Mouse (Mus musculus): ENCODE results near the gene Polr2g. TPM values are rescaled to one million over a fixed set of nuclear protein-coding genes. Genes with fewer than 3 reads are reported as not detected.

The Polr2g gene
- polyA plus RNA-seq, 1 experiment: 13.5 TPM

DNA sequence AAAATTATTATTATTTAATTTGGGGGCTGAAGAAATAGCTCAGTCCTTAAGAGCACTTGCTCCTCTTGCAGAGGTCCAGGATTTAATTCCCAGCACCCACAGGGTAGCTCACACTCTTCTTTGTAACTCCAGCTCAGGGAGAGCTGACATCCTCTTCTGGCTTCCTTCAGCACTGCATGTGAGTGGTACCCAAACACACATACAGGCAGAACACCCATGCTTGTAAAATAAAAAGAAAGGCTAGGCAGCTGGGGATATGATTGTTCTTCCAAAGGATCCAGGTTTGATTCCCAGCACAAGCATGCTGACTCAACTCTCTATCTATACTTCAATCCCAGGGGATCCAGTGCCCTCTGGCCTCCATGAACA, 554 bp upstream of the Polr2g start:
- H3K4me1 ChIP-seq (ENCODE audit: control insufficient read depth, insufficient read depth, insufficient read length, low read length): peaks cover 5% of the 10 kb centered on the region; the same call in 1 of the 2 replicates
- H3K4me3 ChIP-seq (ENCODE audit: low read depth, low read length): no peak overlapping the region
- H3K27me3 ChIP-seq (ENCODE audit: control insufficient read depth, insufficient read depth, low read length): no peaks in the 10 kb centered on the region
- no peak overlapping the region for H3K27ac ChIP-seq (ENCODE audit: insufficient read depth, low read depth, low read length)
- TF ChIP-seq POLR2A (IDR thresholded peaks at IDR 0.05; ENCODE audit: low read depth, low read length): no peak
- no peak for TF ChIP-seq CTCF (IDR thresholded peaks at IDR 0.05; ENCODE audit: extremely low read depth, insufficient read length, insufficient replicate concordance, low read depth, low read length)
- H3K36me3 ChIP-seq (ENCODE audit: control insufficient read depth, insufficient read depth, low read length): peaks cover 6% of the 10 kb centered on the region

DNA sequence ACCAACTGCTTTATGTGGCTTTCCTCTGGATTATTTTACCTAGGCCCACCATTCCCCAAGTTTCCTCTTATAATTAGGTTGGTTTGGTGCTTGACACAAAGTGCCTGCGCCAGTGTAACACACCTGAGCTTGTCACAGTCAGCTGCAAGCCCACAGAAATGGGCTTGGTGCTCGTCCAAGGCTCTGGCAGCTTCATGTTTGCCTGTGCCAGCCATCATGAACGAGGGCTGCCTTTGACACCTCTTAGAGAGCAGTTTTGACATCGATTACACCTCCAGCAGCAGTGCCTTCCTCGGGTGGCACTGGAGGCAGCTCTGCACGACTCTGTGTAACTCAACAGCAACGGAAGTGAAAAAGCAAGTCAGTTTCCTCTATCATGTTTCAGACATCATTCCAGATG, 8.2 kb downstream of the Polr2g start:
- Histone ChIP-seq H3K36me3 (ENCODE audit: control insufficient read depth, insufficient read depth, low read length) (peaks cover 15% of the 10 kb centered on the region), H3K4me1 (ENCODE audit: control insufficient read depth, insufficient read depth, insufficient read length, low read length) (no peaks in the 10 kb centered on the region; the same call in 1 of the 2 replicates), H3K27ac (ENCODE audit: insufficient read depth, low read depth, low read length) (no peak overlapping the region), H3K27me3 (ENCODE audit: control insufficient read depth, insufficient read depth, low read length) (no peaks in the 10 kb centered on the region), H3K4me3 (ENCODE audit: low read depth, low read length) (no peak overlapping the region)
- TF ChIP-seq CTCF (IDR thresholded peaks at IDR 0.05; ENCODE audit: extremely low read depth, insufficient read length, insufficient replicate concordance, low read depth, low read length) (no peak), POLR2A (IDR thresholded peaks at IDR 0.05; ENCODE audit: low read depth, low read length) (no peak)
- 82% methylated on average over 7 of the region's 7 CpGs for WGBS

DNA sequence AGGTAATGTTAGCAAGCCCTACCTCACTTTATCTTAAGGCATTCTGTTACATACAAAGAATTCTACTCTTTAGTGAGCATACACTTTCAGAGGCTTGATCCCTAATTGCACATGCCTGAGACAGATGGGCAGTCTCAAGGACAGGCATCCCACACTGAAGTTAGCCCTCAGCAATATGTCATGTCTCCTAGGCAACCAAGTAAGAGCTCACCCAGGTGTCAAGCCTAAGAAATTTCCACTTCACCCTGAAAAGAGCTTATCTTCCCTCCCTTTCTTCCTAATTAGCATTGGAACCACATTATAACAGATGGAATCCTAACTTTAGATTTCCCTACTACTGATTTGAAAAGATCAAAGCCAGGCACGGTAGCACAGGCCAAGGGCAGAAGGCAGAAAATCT, 9.2 kb downstream of the Polr2g start:
- Histone ChIP-seq H3K27me3 (ENCODE audit: control insufficient read depth, insufficient read depth, low read length) (no peaks in the 10 kb centered on the region), H3K27ac (ENCODE audit: insufficient read depth, low read depth, low read length) (no peak overlapping the region)
- 63% methylated on average over 1 of the region's 1 CpGs for WGBS

DNA sequence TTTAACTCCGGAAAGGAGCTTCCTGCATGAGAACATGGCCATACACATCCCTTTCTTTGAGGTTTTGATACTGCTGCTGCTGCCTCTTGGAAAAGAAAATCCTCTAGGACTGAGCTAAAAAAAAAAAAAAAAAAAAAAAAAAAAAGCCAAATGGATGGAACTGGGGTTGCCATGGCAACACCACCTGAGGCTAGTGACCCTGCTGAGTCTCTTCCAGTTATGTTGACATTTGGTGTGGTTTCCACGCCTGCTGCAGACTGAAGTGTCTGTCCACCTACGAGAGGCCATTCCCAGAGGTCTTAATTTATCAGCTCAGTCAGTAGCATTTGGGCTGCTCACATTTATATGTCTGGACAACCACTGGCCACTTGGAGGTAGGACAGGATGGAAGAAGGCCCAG, 9.9 kb downstream of the Polr2g start:
- peaks cover 8% of the 10 kb centered on the region for H3K36me3 ChIP-seq (ENCODE audit: control insufficient read depth, insufficient read depth, low read length)
- no peak overlapping the region for H3K4me3 ChIP-seq (ENCODE audit: low read depth, low read length)
- no peak for TF ChIP-seq CTCF (IDR thresholded peaks at IDR 0.05; ENCODE audit: extremely low read depth, insufficient read length, insufficient replicate concordance, low read depth, low read length)
- no peak for TF ChIP-seq POLR2A (IDR thresholded peaks at IDR 0.05; ENCODE audit: low read depth, low read length)
- WGBS: 58% methylated on average over 3 of the region's 3 CpGs
- no peak overlapping the region for H3K27ac ChIP-seq (ENCODE audit: insufficient read depth, low read depth, low read length)
- H3K4me1 ChIP-seq (ENCODE audit: control insufficient read depth, insufficient read depth, insufficient read length, low read length): no peaks in the 10 kb centered on the region; the same call in 1 of the 2 replicates
- no peaks in the 10 kb centered on the region for H3K27me3 ChIP-seq (ENCODE audit: control insufficient read depth, insufficient read depth, low read length)

More for the DNA sequence above, 9.2 kb downstream of the Polr2g start:
- peaks cover 13% of the 10 kb centered on the region for H3K36me3 ChIP-seq (ENCODE audit: control insufficient read depth, insufficient read depth, low read length)
- no peaks in the 10 kb centered on the region; the same call in 1 of the 2 replicates for H3K4me1 ChIP-seq (ENCODE audit: control insufficient read depth, insufficient read depth, insufficient read length, low read length)
- H3K4me3 ChIP-seq (ENCODE audit: low read depth, low read length): no peak overlapping the region
- TF ChIP-seq CTCF (IDR thresholded peaks at IDR 0.05; ENCODE audit: extremely low read depth, insufficient read length, insufficient replicate concordance, low read depth, low read length) (no peak), POLR2A (IDR thresholded peaks at IDR 0.05; ENCODE audit: low read depth, low read length) (no peak)

DNA sequence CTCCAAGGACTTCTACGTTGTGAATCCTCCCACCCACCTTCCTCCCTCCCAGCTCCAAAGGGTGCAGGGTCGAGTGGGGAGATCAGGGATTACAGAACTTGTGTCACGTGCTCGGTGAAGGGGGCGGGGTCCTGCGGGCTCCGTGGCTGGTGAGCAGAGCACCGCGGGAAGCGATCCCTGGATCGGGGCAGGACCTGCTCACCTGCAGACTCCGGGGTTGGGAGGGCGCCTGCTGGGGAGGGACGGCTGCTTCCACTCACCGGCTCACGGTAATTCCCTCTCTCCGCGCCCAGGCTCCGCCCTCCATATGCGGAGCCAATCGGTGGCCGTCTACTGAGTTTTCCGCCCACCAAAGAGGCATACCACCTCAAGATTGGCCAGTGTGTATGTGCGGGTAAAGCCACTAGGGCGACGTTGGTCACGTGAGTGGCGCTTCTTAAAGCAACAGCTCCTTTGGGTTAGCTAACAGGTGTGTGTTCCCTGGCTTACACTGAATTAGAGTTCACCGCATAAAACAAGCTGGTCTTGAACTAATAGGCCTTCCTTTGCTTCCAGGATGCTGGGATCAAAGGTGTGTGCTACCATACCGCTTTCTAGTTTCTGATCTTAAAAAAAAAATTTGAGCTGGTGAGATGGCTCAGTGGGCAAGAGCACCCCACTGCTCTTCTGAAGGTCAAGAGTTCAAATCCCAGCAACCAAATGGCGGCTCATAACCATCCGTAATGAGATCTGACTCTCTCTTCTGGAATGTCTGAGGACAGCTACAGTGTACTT, 12.2 kb downstream of the Polr2g start, which contains the start of gene Taf6l:
Gene Taf6l (minus strand): TSS at position 410 of the 774 bp plus-strand sequence.
- Histone ChIP-seq H3K4me3 (ENCODE audit: low read depth, low read length) (peak within 1 kb of the TSS; percentile 85), H3K4me1 (ENCODE audit: control insufficient read depth, insufficient read depth, insufficient read length, low read length) (no peaks in the 10 kb centered on the region; the same call in 1 of the 2 replicates), H3K27me3 (ENCODE audit: control insufficient read depth, insufficient read depth, low read length) (no peaks in the 10 kb centered on the region), H3K36me3 (ENCODE audit: control insufficient read depth, insufficient read depth, low read length) (peaks cover 2% of the 10 kb centered on the region; the same call in 1 of the 2 replicates), H3K27ac (ENCODE audit: insufficient read depth, low read depth, low read length) (peak within 1 kb of the TSS; percentile 48)
- 1% methylated on average over 32 of the region's 32 CpGs for WGBS
- peak; percentile 48 for TF ChIP-seq POLR2A (IDR thresholded peaks at IDR 0.05; ENCODE audit: low read depth, low read length)
- TF ChIP-seq CTCF (IDR thresholded peaks at IDR 0.05; ENCODE audit: extremely low read depth, insufficient read length, insufficient replicate concordance, low read depth, low read length): no peak

DNA sequence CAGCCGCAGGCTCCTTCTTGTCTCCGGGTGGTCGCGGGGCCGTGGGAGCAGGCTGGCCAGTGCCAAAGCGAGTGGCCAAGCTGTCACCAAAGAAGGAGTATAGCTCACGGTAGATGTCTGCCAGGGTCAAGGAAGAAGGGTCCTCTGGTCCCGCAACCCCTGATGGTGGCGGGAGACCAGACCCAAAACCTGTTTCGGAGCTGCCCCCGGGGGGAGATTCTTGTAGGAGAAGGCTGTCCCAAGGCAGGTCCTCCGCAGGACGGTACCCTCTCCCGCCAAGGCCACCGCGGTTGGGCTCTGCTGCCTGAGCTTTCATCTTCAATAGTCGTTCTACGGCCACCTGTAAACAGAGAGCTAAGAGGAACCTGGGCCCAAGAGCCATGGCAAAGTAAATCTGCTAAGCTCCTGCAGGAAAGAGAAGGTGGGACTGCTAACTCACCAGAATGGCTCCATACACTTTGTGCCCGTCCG, 23.4 kb downstream of the Polr2g start:
- under 1% methylated on average over 20 of the region's 20 CpGs for WGBS
- TF ChIP-seq CTCF (IDR thresholded peaks at IDR 0.05; ENCODE audit: extremely low read depth, insufficient read length, insufficient replicate concordance, low read depth, low read length) (no peak), POLR2A (IDR thresholded peaks at IDR 0.05; ENCODE audit: low read depth, low read length) (no peak)
- H3K36me3 ChIP-seq (ENCODE audit: control insufficient read depth, insufficient read depth, low read length): peaks cover 7% of the 10 kb centered on the region; the same call in 1 of the 2 replicates
- no peaks in the 10 kb centered on the region for H3K27me3 ChIP-seq (ENCODE audit: control insufficient read depth, insufficient read depth, low read length)
- H3K4me1 ChIP-seq (ENCODE audit: control insufficient read depth, insufficient read depth, insufficient read length, low read length): peaks cover 8% of the 10 kb centered on the region; the same call in 1 of the 2 replicates
- H3K27ac ChIP-seq (ENCODE audit: insufficient read depth, low read depth, low read length): peak overlapping the region; percentile 81
- peak overlapping the region; percentile 79 for H3K4me3 ChIP-seq (ENCODE audit: low read depth, low read length)

DNA sequence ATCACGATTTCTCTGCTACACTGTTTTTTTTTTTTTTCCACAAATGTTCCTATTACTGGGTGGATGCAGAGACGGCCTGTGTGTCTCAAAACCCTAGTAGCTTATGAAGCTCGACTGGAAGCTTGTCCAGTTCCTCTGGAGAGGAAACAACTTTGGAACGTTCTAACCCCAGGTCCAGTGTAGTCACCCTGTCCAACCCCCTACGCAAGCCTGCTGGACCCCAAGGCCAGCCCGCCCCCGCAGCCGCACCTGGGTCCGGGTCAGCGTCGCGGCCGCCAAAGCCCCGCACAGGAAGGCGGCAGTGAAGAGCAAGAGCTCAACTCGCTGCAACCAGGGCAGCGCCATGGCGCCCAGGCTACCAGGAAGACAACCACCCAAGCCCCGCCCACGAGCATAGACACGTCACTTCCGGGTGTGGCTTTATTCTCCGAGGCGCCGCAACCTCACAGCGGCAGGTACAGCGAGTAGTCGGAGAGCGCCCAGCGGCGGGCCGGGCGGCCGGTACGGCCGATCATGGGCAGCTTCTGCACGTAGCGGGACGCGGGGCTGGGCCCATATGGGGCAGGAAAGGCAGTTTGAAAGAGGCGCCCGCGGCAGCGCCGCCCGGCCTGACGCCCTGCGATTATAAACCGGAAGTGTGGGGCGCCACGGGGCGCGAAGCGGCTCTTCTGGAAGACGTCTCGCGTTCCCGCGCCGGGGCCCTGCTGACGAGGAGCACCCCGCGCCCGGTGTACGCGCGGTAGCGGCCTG, 24.1 kb downstream of the Polr2g start, which contains the start of gene Tmem179b:
Gene Tmem179b (minus strand): TSS at position 382 of the 750 bp plus-strand sequence.
- Histone ChIP-seq H3K36me3 (ENCODE audit: control insufficient read depth, insufficient read depth, low read length) (peaks cover 11% of the 10 kb centered on the region), H3K4me1 (ENCODE audit: control insufficient read depth, insufficient read depth, insufficient read length, low read length) (peaks cover 8% of the 10 kb centered on the region; the same call in 1 of the 2 replicates), H3K27ac (ENCODE audit: insufficient read depth, low read depth, low read length) (peak within 1 kb of the TSS; percentile 81), H3K27me3 (ENCODE audit: control insufficient read depth, insufficient read depth, low read length) (no peaks in the 10 kb centered on the region), H3K4me3 (ENCODE audit: low read depth, low read length) (peak within 1 kb of the TSS; percentile 79)
- under 1% methylated on average over 68 of the region's 68 CpGs for WGBS
- TF ChIP-seq CTCF (IDR thresholded peaks at IDR 0.05; ENCODE audit: extremely low read depth, insufficient read length, insufficient replicate concordance, low read depth, low read length) (no peak), POLR2A (IDR thresholded peaks at IDR 0.05; ENCODE audit: low read depth, low read length) (peak; percentile 87)
